Mouse (Mus musculus): ENCODE data around the gene Npepl1.

Gene Npepl1

DNA sequence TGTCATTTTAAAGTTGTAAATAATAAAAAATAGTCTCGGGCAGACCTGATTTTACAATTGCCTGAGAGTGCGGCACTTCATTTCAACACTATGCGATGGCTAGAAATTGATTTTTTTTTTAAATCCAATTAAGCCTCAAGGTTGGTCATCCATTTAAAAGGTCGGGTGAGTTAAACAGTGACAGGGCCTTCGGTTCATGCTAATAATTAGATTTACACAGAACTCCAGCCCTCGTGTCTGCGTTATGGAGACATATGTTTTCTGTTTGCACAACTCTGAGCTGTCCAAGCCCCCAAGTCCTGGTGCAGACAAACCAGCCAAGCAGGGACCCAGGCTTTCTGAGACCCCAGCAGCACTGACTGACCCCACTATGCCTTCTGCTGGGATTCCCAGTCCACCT lies 7.8 kb upstream of the Npepl1 start:
- in situ Hi-C loops (cut with MboI; ENCODE audit: low pct_unique_long_range_greater_than_20kb in 1 of 2, low sequenced_read_pairs in 2 of 2, unreplicated experiment in 1 of 2) = loop anchor here in 1 of 2 experiments (10.0 kb wide), 1 partner anchor 182 kb away; the partner anchor contains the start of gene Gnas

DNA sequence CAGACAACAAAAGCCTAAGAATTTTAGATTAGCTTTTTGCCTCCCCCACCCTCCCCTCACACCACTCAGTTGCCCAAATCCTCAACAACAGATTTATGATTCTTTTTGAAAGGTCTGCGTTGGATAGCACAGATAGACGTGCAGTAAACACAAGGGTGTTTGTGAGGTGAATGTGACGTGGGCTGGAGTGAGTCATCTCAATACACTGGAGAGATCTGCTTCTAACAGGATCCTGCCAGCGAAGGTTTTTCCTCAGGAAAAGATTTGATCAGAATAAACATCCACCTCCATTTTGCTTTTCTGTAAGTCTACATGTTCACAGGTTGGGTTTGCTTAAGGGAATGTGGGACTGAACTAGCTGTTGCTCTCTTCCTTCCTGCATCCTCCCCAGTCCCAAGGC lies 6.6 kb upstream of the Npepl1 start:
- in situ Hi-C loops (cut with MboI; ENCODE audit: low pct_unique_long_range_greater_than_20kb in 1 of 2, low sequenced_read_pairs in 2 of 2, unreplicated experiment in 1 of 2) = loop anchor here in 1 of 2 experiments (10.0 kb wide), 1 partner anchor 181 kb away; the partner anchor contains the start of gene Gnas

DNA sequence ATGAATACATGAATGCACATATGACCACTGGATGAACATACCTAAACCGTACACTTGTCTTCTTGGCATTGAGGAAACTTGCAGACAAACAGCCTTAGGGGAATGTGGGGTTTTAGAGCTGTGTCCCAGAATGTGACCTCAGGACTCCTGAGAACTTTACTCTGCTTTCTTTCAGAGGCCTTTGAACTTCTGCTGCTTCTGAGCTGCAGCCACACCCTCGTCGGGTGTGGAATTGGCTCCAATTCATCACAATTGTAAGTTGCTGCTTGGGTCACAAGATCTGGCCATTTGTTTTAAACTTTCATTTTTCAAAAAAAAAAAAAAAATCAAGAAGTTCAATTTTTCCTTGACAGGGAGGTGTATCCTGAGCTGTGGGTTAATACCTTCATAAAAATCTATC lies 2.8 kb upstream of the Npepl1 start:
- in situ Hi-C loops (cut with MboI; ENCODE audit: low pct_unique_long_range_greater_than_20kb in 1 of 2, low sequenced_read_pairs in 2 of 2, unreplicated experiment in 1 of 2) = loop anchor here in 1 of 2 experiments (10.0 kb wide), 1 partner anchor 177 kb away; the partner anchor contains the start of gene Gnas

DNA sequence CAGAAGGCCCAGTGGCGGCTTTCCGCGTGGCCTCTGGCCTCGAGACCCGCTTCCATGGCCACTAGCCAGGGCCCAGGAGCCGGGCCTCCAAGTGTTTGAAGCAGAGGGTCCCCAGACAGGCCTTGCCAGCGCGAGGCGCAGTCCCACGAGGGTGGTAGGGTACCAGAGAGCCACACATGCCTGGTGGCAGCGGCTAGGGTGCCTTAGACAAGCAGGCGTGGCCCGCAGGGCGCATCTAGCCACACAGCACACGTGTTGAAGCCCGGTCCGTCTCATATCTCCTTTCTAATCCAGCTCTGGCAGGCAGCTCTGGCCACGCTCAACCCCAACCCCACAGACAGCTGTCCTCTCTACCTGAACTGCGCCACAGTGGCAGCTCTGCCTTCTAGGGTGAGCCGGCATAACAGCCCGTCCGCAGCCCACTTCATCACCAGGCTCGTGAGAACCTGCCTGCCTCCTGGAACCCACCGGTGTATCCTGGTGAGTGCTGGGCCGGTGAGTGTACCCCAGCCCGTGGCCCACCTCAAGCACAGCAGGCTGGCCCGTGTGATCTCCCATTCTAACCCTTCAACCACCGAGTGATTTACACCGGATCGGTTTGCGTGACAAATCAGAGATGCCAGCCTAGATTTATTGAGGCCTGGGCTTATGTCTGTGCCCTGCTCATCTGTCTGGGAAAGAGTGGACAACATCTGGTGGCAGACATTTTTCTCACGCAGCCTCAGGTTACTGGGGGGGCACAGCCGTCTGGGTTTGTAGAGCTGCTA lies 817 bp downstream of the Npepl1 start:
- in situ Hi-C loops (cut with MboI; ENCODE audit: low pct_unique_long_range_greater_than_20kb in 1 of 2, low sequenced_read_pairs in 2 of 2, unreplicated experiment in 1 of 2) = no loop called here

DNA sequence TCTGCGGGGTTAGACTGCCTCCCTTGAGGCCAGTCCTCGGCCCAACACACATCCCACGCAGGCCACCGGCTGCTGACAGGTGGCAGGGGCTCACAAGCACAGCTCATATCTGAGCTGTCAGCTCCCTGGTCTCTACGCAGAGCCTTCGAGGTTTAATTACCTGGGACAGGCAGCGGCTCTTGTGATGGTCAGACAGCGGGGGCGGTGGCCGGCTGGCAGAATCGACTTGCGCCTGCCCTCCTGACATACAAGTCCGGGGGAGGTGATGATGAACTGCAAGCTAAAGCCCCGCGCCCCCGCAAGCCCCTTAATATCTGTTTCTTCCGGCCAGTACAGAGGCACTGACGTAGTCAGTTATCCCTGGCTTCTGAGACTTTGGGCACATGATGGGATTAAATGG lies 2.8 kb downstream of the Npepl1 start:
- in situ Hi-C loops (cut with MboI; ENCODE audit: low pct_unique_long_range_greater_than_20kb in 1 of 2, low sequenced_read_pairs in 2 of 2, unreplicated experiment in 1 of 2) = no loop called here

DNA sequence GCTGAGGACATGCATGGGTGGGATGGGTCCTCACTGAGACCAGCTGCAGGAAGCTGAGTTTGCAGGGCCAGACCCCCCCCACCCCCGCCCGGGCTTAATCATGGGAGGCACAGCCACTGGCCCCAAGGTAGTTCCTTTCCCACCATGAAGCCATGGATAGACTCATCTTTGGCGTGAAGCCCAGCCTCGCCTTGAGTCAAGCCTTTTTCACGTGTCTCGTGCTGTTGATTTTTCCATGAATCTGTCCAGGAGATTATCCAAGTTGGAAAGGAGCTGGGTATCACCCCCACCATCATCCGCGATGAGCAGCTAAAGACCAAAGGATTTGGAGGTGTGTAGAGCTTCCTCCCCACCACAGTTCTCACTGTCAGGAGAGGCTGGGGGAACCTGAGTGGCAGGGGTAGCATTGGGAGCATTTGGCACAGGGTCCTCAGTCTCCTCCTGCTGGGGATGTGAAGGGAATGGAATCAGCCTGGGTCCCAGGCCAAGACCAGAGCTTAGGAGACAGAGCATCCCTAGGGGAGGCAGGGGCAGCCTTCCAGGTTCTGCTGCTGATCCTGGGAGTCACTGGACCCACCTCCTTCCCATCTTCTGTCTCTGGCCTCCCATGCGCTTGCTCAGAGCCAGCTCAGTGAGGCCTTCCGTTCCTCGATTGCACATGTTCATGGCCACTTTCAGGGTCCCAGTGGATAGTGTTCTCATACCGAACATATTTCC lies 4.2 kb downstream of the Npepl1 start:
- in situ Hi-C loops (cut with MboI; ENCODE audit: low pct_unique_long_range_greater_than_20kb in 1 of 2, low sequenced_read_pairs in 2 of 2, unreplicated experiment in 1 of 2) = no loop called here

DNA sequence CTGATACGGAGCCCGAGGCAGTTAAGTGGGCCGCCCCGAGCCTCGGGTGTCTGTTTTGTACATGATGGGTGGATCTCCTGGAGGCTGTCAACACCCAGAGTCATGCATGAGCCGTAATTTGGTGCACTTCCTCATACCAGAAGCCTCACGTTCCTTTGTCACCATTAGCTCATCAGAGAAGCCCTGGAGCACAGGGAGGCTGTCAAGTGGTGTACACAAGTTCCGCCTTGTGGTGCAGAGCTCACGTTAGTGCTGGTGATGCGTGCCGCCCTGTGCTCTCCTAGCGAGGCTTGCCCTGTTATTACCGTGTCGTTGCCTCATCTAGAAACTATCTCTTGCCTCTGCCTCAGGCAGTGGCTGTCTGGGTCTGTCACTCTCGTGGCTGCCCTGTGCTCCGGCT lies 6.8 kb downstream of the Npepl1 start:
- in situ Hi-C loops (cut with MboI; ENCODE audit: low pct_unique_long_range_greater_than_20kb in 1 of 2, low sequenced_read_pairs in 2 of 2, unreplicated experiment in 1 of 2) = no loop called here

DNA sequence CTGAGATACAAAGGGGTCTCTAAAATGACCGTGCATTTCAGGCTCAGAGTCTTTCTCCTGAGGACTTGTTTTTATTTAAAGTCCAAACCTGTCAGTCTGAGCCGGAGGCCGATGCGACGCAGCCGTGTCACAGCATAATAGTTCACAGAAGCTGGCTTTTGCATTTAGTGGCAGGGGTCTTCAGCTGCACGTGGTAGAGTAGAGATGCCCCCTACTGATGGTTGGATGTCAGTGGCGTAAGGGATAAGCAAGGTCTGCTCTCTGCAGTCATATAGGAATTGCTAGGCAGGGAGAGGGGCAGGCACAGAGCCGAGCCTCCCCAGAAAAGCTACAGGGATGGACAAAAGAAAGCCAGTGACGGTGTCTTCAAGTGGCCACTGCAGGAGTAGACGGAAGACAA lies 8.0 kb downstream of the Npepl1 start:
- in situ Hi-C loops (cut with MboI; ENCODE audit: low pct_unique_long_range_greater_than_20kb in 1 of 2, low sequenced_read_pairs in 2 of 2, unreplicated experiment in 1 of 2) = no loop called here

DNA sequence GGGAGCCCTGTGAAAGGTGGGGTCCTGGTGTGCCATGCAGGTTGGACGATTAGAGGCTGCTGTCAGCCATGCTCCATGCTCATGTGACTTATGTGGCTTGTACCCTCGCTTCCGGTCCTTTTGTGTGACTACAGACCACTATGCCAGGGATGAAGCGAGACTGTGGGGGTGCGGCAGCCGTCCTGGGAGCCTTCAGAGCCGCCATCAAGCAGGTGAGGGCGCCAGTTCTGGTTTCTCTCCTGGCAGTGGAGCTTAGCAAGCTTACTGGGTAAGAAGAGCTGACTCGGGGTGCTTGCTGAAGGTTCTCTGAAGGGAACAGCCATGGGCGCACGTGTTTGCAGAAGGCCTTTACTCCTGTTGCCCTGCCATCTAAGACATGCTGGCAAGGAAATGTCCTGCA lies 9.1 kb downstream of the Npepl1 start:
- in situ Hi-C loops (cut with MboI; ENCODE audit: low pct_unique_long_range_greater_than_20kb in 1 of 2, low sequenced_read_pairs in 2 of 2, unreplicated experiment in 1 of 2) = no loop called here

DNA sequence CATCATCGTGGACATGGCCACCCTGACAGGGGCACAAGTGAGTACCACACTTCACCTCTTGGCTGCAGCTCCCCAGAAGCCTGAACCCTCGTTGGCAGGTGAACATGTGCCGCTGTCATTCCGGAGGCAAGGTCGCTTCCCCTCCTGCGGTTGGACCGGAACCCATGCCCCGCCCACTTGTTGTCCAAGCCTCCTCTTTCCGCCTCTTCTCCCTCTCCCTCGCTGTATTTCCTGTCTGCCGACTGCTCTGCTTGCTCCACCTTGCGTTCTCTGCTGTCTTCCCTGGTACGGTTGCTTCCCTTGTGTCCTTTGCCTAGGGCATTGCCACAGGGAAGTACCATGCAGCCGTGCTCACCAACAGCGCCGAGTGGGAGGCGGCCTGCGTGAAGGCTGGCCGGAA lies 10.5 kb downstream of the Npepl1 start:
- in situ Hi-C loops (cut with MboI; ENCODE audit: low pct_unique_long_range_greater_than_20kb in 1 of 2, low sequenced_read_pairs in 2 of 2, unreplicated experiment in 1 of 2) = no loop called here

DNA sequence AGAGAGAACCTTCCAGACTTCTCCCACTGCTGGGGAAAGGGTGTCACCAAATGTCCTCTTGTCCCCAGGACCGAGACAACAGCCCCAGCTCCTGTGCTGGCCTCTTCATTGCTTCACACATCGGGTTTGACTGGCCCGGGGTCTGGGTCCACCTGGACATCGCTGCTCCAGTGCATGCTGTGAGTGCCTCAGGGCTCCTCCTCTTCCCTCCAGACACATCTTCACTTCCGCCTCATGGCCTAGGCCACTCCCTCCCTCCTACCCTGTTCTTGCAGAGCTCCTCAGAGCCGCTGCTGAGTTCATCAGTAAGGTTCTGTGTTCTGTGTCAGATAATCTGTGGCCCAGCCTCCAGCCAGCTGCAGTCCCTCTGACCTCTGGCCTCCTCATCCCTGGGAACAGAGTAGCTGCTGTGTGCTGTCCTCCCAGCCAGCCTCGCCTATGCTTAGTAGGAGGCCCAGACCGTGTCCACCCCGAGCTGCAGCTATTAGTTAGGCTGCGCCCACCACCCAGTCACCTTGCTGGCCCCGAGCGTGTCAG lies 11.3 kb downstream of the Npepl1 start:
- in situ Hi-C loops (cut with MboI; ENCODE audit: low pct_unique_long_range_greater_than_20kb in 1 of 2, low sequenced_read_pairs in 2 of 2, unreplicated experiment in 1 of 2) = no loop called here

DNA sequence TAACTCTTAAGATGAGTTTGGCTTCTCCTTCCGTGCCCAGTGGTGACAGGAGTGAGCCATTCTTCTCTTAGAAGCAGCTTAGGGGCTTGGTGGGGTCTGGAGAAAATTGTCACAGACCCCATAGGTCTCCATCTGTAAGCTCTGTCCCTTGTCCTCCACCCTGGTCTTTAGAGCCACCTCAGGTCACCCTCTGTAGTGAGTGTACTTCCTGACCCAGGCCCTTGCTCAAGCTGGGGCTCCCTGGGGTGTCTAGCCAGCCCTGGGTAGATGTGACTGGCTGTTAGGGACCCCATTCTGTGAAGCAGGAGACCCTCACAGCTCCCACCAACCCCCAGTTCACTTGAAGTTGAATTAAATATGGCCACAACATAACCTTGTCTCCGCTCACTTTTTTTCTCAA lies 12.2 kb downstream of the Npepl1 start:
- in situ Hi-C loops (cut with MboI; ENCODE audit: low pct_unique_long_range_greater_than_20kb in 1 of 2, low sequenced_read_pairs in 2 of 2, unreplicated experiment in 1 of 2) = no loop called here

DNA sequence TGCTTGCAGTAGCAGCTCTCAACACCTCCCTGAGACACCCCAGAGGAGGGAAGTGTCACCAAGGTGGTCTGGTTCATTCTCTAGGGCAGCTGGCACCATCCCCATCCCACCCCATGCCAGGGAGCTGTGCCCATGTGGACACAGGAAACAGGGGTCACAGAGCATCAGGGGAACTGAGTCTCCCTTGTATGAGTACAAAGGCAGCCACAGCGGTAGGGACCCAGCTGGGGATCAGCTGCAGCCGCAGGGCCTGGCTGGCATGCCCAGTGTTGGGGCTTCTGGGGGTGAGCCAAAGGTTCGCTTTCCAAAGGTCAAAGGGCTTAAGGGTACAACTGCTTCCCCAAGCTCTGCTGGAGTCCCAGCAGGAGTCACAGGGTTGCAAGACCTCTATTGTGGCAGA lies 13.6 kb downstream of the Npepl1 start:
- in situ Hi-C loops (cut with MboI; ENCODE audit: low pct_unique_long_range_greater_than_20kb in 1 of 2, low sequenced_read_pairs in 2 of 2, unreplicated experiment in 1 of 2) = no loop called here

DNA sequence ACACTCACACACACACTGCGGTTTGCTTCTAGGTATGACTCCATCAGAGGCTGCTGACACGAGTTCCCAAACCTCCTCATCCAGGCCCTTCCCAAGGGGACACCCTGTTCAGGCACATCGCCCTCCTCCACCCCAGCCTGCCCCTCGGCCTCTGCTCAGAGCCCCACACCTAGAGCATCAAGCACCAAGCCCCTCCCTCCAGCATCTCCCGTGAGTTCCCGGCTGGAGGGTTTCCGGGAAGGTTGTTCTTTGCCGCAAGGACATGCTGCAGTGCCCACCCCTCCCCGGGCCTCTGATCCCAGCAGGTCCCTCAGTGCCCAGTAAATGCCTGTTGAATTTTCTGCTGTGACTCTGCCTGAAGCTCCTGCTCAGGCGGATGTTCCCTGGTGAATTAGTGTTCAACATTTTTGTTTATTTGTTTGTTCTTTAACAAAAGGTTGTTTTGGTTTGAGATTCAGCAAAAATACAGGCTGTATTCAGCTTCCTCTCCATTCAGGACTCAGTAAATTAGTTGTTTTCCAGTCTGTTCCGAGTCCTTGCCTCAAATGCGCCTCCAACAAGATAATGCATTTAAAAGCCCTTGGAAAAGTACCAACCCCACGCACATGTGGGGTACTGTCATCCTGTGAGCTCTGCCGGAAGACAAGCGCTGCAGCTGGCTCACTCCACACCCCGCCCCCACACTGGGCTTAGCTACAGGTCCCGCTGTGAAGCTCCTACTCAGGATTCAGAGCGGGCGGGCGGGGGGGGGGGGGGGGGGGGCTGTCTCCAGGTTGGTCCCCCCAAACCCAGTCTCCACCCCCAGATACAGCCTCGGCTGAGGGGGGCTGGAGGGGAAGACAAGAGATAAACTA lies 16.6 kb downstream of the Npepl1 start:
- in situ Hi-C loops (cut with MboI; ENCODE audit: low pct_unique_long_range_greater_than_20kb in 1 of 2, low sequenced_read_pairs in 2 of 2, unreplicated experiment in 1 of 2) = no loop called here

DNA sequence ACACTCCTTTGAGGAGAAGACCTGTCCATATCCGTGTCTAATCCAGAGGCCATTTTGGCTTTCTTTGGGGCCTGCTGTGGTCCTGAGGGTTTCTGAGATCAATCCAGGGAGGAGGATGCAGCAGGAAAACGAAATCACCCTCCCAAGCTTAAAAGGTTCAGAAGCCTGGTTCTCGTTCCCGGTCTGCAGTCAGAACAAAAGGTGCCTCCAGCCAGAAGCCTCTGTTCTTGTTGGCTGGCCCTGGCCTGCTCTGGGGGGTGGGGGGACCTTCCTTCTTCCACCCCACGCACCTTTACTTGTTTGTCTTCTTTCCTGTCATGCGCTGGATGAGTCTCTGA lies 17.2 kb downstream of the Npepl1 start:
- in situ Hi-C loops (cut with MboI; ENCODE audit: low pct_unique_long_range_greater_than_20kb in 1 of 2, low sequenced_read_pairs in 2 of 2, unreplicated experiment in 1 of 2) = no loop called here

DNA sequence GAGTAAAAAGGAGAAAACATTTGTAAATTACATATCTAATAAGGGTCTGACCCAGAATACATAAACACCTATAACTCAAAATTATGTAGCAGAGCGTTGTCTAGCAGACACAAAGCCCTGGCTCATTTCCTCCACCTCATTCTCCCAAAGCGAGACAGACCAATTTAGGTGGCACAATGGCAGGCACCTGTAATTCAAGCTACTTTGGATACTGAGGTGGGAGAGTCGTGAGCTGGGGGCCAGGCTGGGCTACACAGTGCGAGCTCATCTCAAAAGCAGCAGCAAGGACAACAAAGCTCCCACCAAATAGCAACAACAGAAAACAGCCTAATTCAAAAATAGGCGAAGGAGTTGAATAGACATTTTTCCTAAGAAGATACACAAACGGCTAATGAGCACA lies 18.8 kb downstream of the Npepl1 start:
- in situ Hi-C loops (cut with MboI; ENCODE audit: low pct_unique_long_range_greater_than_20kb in 1 of 2, low sequenced_read_pairs in 2 of 2, unreplicated experiment in 1 of 2) = no loop called here

DNA sequence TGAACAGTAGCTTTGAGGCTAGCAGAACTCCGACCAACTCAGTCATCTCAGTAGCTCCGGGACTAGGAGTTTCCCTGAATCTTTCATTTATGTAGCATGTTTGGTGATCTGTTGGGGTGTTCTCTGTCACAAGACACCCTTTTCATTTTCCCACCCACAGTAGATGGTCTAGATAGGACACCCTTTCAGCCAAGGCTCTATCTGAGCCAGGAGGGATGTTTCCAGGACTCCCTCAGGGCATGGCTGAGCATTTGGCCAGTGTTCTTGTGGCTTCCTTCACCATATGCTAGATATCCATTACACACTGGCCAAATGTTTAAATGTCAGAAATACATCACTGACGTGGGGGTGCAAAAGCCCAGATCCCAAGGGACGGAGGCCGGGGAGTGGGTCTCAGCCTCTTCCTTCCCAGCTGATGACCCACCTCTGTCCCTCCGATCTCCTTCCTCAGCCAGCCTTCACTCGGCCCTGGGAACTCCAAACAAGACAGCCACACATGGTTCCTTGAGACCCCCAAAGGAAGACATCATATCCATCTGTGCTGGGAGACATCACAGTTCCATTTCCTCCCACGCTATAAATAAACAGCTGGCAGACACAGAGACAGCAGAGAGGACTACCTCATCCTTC lies 20.4 kb downstream of the Npepl1 start:
- in situ Hi-C loops (cut with MboI; ENCODE audit: low pct_unique_long_range_greater_than_20kb in 1 of 2, low sequenced_read_pairs in 2 of 2, unreplicated experiment in 1 of 2) = no loop called here

DNA sequence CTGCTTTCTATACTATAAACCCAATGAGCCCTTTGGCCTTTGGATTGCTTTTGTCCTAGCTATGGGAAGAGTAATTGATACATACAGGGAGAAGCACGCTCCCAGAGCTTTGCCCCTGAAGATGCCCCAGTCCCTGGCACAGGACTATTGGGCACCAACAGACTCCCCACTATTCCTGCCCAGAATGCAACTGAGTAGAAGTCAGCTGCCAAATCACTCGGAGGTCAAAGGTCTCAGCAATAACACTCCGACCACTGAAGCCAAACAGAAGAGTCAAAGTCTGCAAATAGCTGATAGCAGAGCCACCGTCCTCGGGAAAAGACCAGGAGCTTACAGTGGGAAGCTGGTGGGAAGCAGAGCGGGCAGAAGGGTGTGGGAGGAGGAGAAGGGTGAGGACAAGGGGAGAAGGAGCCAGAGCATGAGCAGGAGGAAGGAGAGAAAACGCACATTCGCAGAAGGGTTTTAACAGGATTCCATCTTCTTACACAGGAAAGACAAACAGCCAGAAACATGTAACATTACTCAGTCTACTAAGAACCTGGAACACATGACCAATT lies 22.3 kb downstream of the Npepl1 start:
- in situ Hi-C loops (cut with MboI; ENCODE audit: low pct_unique_long_range_greater_than_20kb in 1 of 2, low sequenced_read_pairs in 2 of 2, unreplicated experiment in 1 of 2) = no loop called here
